Mouse (Mus musculus): ENCODE measurements around the gene Kctd20. TPM values are rescaled to one million over a fixed set of nuclear protein-coding genes. Genes with fewer than 3 reads are reported as not detected.
A peak's percentile ranks its signal among the peaks of the same experiment; 100 is the strongest.
"Not testable (repeated sequence)": the region's sequence is repeated elsewhere in the genome, so short reads cannot be mapped to it uniquely, and the experiment has no call there.

The Kctd20 gene
- total RNA-seq, 2 experiments from 2014 or later, result 32.2 to 36.7 TPM

- DNase-seq, result no peak
- intact Hi-C loops (cut with DNase I), result no loop called here
Observed at GRCm38 (mm10) chr17:28970122-28970521, 18.4 kb downstream of the Kctd20 start.

- intact Hi-C loops (cut with DNase I), result no loop called here
- no peak for DNase-seq
Observed at GRCm38 (mm10) chr17:28979091-28979490, 27.3 kb downstream of the Kctd20 start.

- DNase-seq, result no peak
- intact Hi-C loops (cut with DNase I), result no loop called here
Observed at GRCm38 (mm10) chr17:28981081-28981480, 29.3 kb downstream of the Kctd20 start.

GRCm38 (mm10) chr17:28982591-28982990, 30.8 kb downstream of the Kctd20 start:
- intact Hi-C loops (cut with DNase I), result no loop called here

GRCm38 (mm10) chr17:28984724-28985420, 33.1 kb downstream of the Kctd20 start:
- intact Hi-C loops (cut with DNase I), result loop anchor here (5.0 kb wide), 1 partner anchor 37 kb away; no protein-coding TSS in a partner anchor
- no peak for DNase-seq

More at GRCm38 (mm10) chr17:28982591-28982990, 30.8 kb downstream of the Kctd20 start:
- no peak for DNase-seq

- intact Hi-C loops (cut with DNase I), result loop anchor here (5.0 kb wide), 1 partner anchor 35 kb away; no protein-coding TSS in a partner anchor
- no peak for DNase-seq
Observed at GRCm38 (mm10) chr17:28986833-28987232, 35.1 kb downstream of the Kctd20 start.

GRCm38 (mm10) chr17:28987713-28988112, 36.0 kb downstream of the Kctd20 start:
- DNase-seq, result no peak
- intact Hi-C loops (cut with DNase I), result loop anchor here (5.0 kb wide), 1 partner anchor 35 kb away; no protein-coding TSS in a partner anchor

- intact Hi-C loops (cut with DNase I), result loop anchor here (5.0 kb wide), 1 partner anchor 34 kb away; no protein-coding TSS in a partner anchor
- DNase-seq, result no peak
Observed at GRCm38 (mm10) chr17:28988291-28988690, 36.5 kb downstream of the Kctd20 start.

- intact Hi-C loops (cut with DNase I), result loop anchor here (5.0 kb wide), 1 partner anchor 33 kb away; no protein-coding TSS in a partner anchor
- DNase-seq, result no peak
Observed at GRCm38 (mm10) chr17:28988996-28989395, 37.2 kb downstream of the Kctd20 start.

GRCm38 (mm10) chr17:28990060-28990459, 38.3 kb downstream of the Kctd20 start:
- no peak for DNase-seq
- intact Hi-C loops (cut with DNase I), result no loop called here

- DNase-seq, result no peak
- intact Hi-C loops (cut with DNase I), result no loop called here
Observed at GRCm38 (mm10) chr17:28991286-28991685, 39.5 kb downstream of the Kctd20 start.

- DNase-seq, result no peak
- intact Hi-C loops (cut with DNase I), result no loop called here
Observed at GRCm38 (mm10) chr17:28992105-28992504, 40.4 kb downstream of the Kctd20 start.

GRCm38 (mm10) chr17:28993004-28993403, 41.3 kb downstream of the Kctd20 start:
- intact Hi-C loops (cut with DNase I), result not testable (repeated sequence)

GRCm38 (mm10) chr17:28994615-28995014, 42.9 kb downstream of the Kctd20 start:
- no peak for DNase-seq
- intact Hi-C loops (cut with DNase I), result no loop called here

More at GRCm38 (mm10) chr17:28993004-28993403, 41.3 kb downstream of the Kctd20 start:
- DNase-seq, result not testable (repeated sequence)

- intact Hi-C loops (cut with DNase I), result no loop called here
- no peak for DNase-seq
Observed at GRCm38 (mm10) chr17:29000465-29000864, 48.7 kb downstream of the Kctd20 start.

GRCm38 (mm10) chr17:29003740-29004139, 52.0 kb downstream of the Kctd20 start:
- intact Hi-C loops (cut with DNase I), result no loop called here

GRCm38 (mm10) chr17:29005002-29005401, 53.3 kb downstream of the Kctd20 start:
- intact Hi-C loops (cut with DNase I), result no loop called here
- no peak for DNase-seq

More at GRCm38 (mm10) chr17:29003740-29004139, 52.0 kb downstream of the Kctd20 start:
- no peak for DNase-seq

- no peak for DNase-seq
- intact Hi-C loops (cut with DNase I), result no loop called here
Observed at GRCm38 (mm10) chr17:29006812-29007211, 55.1 kb downstream of the Kctd20 start.

- intact Hi-C loops (cut with DNase I), result no loop called here
- no peak for DNase-seq
Observed at GRCm38 (mm10) chr17:29007243-29007640, 55.5 kb downstream of the Kctd20 start.

- DNase-seq, result peak; percentile 91 to 94
- intact Hi-C loops (cut with DNase I), result no loop called here
Observed at GRCm38 (mm10) chr17:29007641-29008325, 56.0 kb downstream of the Kctd20 start, which contains the start of gene Stk38. Stk38 (minus strand) TSS chr17:29007995.

GRCm38 (mm10) chr17:29008326-29008650, 56.5 kb downstream of the Kctd20 start:
- no peak for DNase-seq
- intact Hi-C loops (cut with DNase I), result no loop called here

All from gastrocnemius, postnatal 36 days (tissue).